Mouse (Mus musculus) small intestine, adult 2 months (tissue): ENCODE data around the gene Dynlrb1.

Experiments
- CTCF ChIP-seq: fragments of 200-500 bp; IDR thresholded peaks from 2 replicates; pipeline ENCODE4 v1.5.1; 2012; ENCODE audit warnings: low read depth, mild to moderate bottlenecking, control low read depth, inconsistent platforms, low read length, moderate library complexity, mixed read lengths; ENCODE audit not compliant: insufficient replicate concordance, insufficient read length; ENCODE audit errors: extremely low read depth
- POLR2A ChIP-seq: fragments of 200-500 bp; IDR thresholded peaks from 2 replicates; pipeline ENCODE4 v1.6.1; 2012; ENCODE audit warnings: low read depth, mild to moderate bottlenecking, control low read depth, inconsistent platforms, low read length, moderate library complexity

DNA sequence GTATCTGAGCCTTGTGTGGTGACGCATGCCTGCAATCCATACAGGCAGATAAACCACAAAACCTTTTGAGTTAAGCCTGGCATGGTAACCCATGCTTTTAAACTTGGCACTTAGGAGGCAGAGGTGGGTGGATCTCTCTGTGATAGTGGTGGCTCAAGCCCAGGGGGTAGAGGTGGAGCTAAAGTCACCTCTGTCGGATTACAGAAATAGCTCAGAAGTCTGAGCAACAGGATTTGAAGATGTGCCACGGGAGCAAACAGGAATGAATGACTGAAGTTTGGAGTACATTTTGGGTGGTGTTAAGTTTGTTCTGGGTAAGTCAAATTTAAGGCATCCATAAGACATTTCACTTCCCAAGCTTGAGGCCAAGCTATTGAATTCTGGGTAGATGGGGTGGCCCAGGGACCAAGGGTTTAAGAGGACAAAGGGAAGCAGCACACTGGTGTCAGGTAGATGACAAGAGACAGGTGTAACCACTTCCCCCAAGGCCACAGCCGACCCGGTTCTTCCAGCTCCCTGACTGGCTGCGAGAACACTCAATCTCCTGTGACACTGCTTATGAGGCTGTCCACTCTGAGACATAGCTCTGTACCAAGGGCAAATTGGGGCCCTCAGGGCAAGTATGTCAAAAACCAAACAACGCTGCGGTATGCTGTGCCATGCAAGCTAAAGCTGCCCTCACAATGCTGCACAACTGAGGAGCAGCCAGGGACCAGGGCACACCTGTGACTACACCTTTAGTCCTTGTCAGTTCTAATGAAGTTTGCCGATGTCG is 36.2 kb downstream of the Dynlrb1 start:
- no peak for TF ChIP-seq POLR2A
- no peak for TF ChIP-seq CTCF
